ENCODE assay signal across 19 mouse cellular contexts in the genomic region with DNA sequence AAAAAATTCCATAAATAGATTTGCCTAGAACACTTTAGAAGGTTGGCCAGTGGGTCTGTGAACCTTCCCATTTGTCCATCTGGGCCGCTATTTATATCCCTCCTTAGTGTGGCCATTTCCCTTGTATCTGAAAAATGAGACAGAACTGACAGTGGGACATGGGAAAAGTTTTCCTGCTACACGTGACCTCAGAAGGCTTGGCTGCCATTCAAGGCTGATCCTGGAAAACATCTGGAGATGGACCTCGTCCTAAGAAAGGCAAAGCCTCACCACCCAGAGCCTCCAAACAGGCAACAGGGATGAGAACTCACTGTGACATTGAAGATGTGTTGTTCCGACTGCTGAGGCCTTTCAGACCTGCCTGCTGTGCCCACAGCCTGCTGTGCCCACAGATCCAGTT. TPM values are rescaled to one million over a fixed set of nuclear protein-coding genes. Genes with fewer than 3 reads are reported as not detected.
DNase-seq lines count a peak whose midpoint lies in the region; ATAC-seq and TF ChIP-seq lines count a peak whose summit lies in the region.
"Had no signal": no experiment of that assay in that cellular context is flagged by ENCODE, and none has a peak within 500 bp of the region (broad histone marks: within the 10 kb centered on the region; RNA-seq: fewer than 3 reads in every experiment).

No protein-coding gene starts in this region.

- intact Hi-C loops in heart, postnatal 36 days (cut with DNase I) = no loop called here

- H3K4me2 ChIP-seq in heart, embryonic 12.5 days = no peak overlapping the region
- no peak overlapping the region for H3K4me2 ChIP-seq in lung, embryonic 14.5 days
- H3K4me2 ChIP-seq: embryonic facial prominence, embryonic 12.5 days; hindbrain, embryonic 13.5 days; liver, embryonic 12.5 days; neural tube, embryonic 15.5 days had no signal

- H3K4me1 ChIP-seq in heart, embryonic 12.5 days (replicated peaks) = peaks cover 32% of the 10 kb centered on the region
- 0 out of 2 replicates have a peak, but pooled peaks cover 4% of the 10 kb centered on the region for H3K4me1 ChIP-seq in lung, embryonic 14.5 days (ENCODE audit: insufficient read depth)
- no peaks in the 10 kb centered on the region for H3K4me1 ChIP-seq in lung, adult 2 months (ENCODE audit: control insufficient read depth, insufficient read depth, low read length)
- H3K4me1 ChIP-seq: embryonic facial prominence, embryonic 12.5 days; forebrain, embryonic 10.5 days; hindbrain, embryonic 13.5 days; neural tube, embryonic 15.5 days had no signal

- H3K9ac ChIP-seq in heart, embryonic 12.5 days = no peak overlapping the region
- H3K9ac ChIP-seq in lung, embryonic 14.5 days = no peak overlapping the region
- H3K9ac ChIP-seq: embryonic facial prominence, embryonic 12.5 days; hindbrain, embryonic 13.5 days; liver, embryonic 12.5 days; neural tube, embryonic 15.5 days had no signal

- no peak for TF ChIP-seq CTCF in lung, embryonic 14.5 days (IDR thresholded peaks at IDR 0.05; ENCODE audit: low read depth)
- TF ChIP-seq CTCF in lung, adult 2 months (IDR thresholded peaks at IDR 0.05; ENCODE audit: insufficient read depth, low read length) = no peak
- TF ChIP-seq CTCF in layer of hippocampus, adult 2 months (conservative IDR thresholded peaks at IDR 0.05) = no peak

- H3K36me3 ChIP-seq in heart, embryonic 12.5 days = no peaks in the 10 kb centered on the region
- no peaks in the 10 kb centered on the region for H3K36me3 ChIP-seq in lung, embryonic 14.5 days (ENCODE audit: insufficient read depth)
- H3K36me3 ChIP-seq: embryonic facial prominence, embryonic 12.5 days; neural tube, embryonic 15.5 days had no signal

- H3K27me3 ChIP-seq in heart, embryonic 12.5 days (replicated peaks) = no peaks in the 10 kb centered on the region
- H3K27me3 ChIP-seq in lung, embryonic 14.5 days (ENCODE audit: insufficient read depth, low read length) = no peaks in the 10 kb centered on the region
- H3K27me3 ChIP-seq: embryonic facial prominence, embryonic 12.5 days; hindbrain, embryonic 13.5 days; liver, embryonic 12.5 days; neural tube, embryonic 15.5 days had no signal

- no peak for TF ChIP-seq POLR2A in lung, adult 2 months (IDR thresholded peaks at IDR 0.05; ENCODE audit: borderline replicate concordance, extremely low read depth, low read depth, low read length)

- ATAC-seq in heart, embryonic 12.5 days (ENCODE audit: insufficient number of reproducible peaks, low FRiP score) = no peak
- ATAC-seq in lung, embryonic 14.5 days (ENCODE audit: insufficient read depth) = no peak
- ATAC-seq: intestine, embryonic 16.5 days; liver, embryonic 12.5 days had no signal

- peak; percentile 96 for DNase-seq in heart, adult 11 months
- DNase-seq in lung, embryonic 14.5 days = peak; percentile 71
- DNase-seq in lung, adult 2 months = no peak
- DNase-seq in adipocyte (ENCODE audit: low spot score) = peak; percentile 68
- DNase-seq in heart, postnatal 36 days = peak; percentile 27 to 37
- no peak for DNase-seq in cerebellum, postnatal 4 days (ENCODE audit: low spot score in 2 of 2)
- DNase-seq in layer of hippocampus, adult 2 months (ENCODE audit: low spot score in 2 of 2) = no peak
- DNase-seq: cerebellum, postnatal 25 days; layer of hippocampus, adult 9-11 months; thymus, adult 2 months had no signal

- WGBS in heart, embryonic 12.5 days = 50% methylated on average over 4 of the region's 4 CpGs
- WGBS in lung, embryonic 14.5 days = 49% methylated on average over 4 of the region's 4 CpGs
- 46% methylated on average over 4 of the region's 4 CpGs for WGBS in lung, adult 2 months

- H3K9me3 ChIP-seq in heart, embryonic 12.5 days (replicated peaks) = no peaks in the 10 kb centered on the region
- H3K9me3 ChIP-seq in lung, embryonic 14.5 days (ENCODE audit: low read depth, low read length) = no peaks in the 10 kb centered on the region
- H3K9me3 ChIP-seq: embryonic facial prominence, embryonic 12.5 days; forebrain, embryonic 10.5 days; G1E; hindbrain, embryonic 13.5 days; liver, embryonic 12.5 days; neural tube, embryonic 15.5 days had no signal

- H3K4me3 ChIP-seq in heart, embryonic 12.5 days = no peak overlapping the region
- H3K4me3 ChIP-seq in lung, embryonic 14.5 days (ENCODE audit: low read depth, low read length) = no peak overlapping the region
- no peak overlapping the region for H3K4me3 ChIP-seq in lung, adult 2 months (replicated peaks; ENCODE audit: extremely low read depth, low read depth, low read length)
- no peak overlapping the region for H3K4me3 ChIP-seq in layer of hippocampus, adult 2 months
- H3K4me3 ChIP-seq: embryonic facial prominence, embryonic 12.5 days; forebrain, embryonic 10.5 days; hindbrain, embryonic 13.5 days; liver, embryonic 12.5 days; neural tube, embryonic 15.5 days had no signal

- no peak overlapping the region for H3K27ac ChIP-seq in heart, embryonic 12.5 days (ENCODE audit: poor library complexity, severe bottlenecking)
- no peak overlapping the region for H3K27ac ChIP-seq in lung, embryonic 14.5 days (ENCODE audit: low read depth)
- H3K27ac ChIP-seq in layer of hippocampus, adult 2 months = no peak overlapping the region
- H3K27ac ChIP-seq: embryonic facial prominence, embryonic 12.5 days; forebrain, embryonic 10.5 days; hindbrain, embryonic 13.5 days; liver, embryonic 12.5 days; neural tube, embryonic 15.5 days had no signal

RNA-seq across cellular contexts. Expression of gene Adora2b, which starts 24.0 kb away (rescaled TPM):
- polyA plus RNA-seq in heart, embryonic 12.5 days (2016; fragmentation: Nextera tagmentation; extraction: Ambion mirVana) = 0.83 and 1.1 TPM in 2 replicates
- polyA plus RNA-seq in lung, embryonic 14.5 days (2014; fragmentation: Nextera tagmentation; extraction: Ambion mirVana) = 2.0 and 2.9 TPM in 2 replicates
- 17.3 and 24.6 TPM in 2 replicates for polyA plus RNA-seq in lung, adult 2 months (2012; rRNA removed)
- 1 to 10 TPM in 1 of 2 experiments, under 1 TPM in 1; 0.46 to 1.2 TPM for total RNA-seq in heart, postnatal 36 days (2021)
- total RNA-seq in layer of hippocampus, adult 2 months (2021) = 1 to 10 TPM; 6.5 to 7.1 TPM
- total RNA-seq: megakaryocyte-erythroid progenitor cell, adult 5-6 weeks had no signal

RNA-seq across cellular contexts. Expression of gene Zswim7, which starts 56.4 kb away (rescaled TPM):
- 17.8 and 18.7 TPM in 2 replicates for polyA plus RNA-seq in heart, embryonic 12.5 days (2016; fragmentation: Nextera tagmentation; extraction: Ambion mirVana)
- polyA plus RNA-seq in lung, embryonic 14.5 days (2014; fragmentation: Nextera tagmentation; extraction: Ambion mirVana) = 16.4 and 21.1 TPM in 2 replicates
- 3.3 and 6.9 TPM in 2 replicates for polyA plus RNA-seq in lung, adult 2 months (2012; rRNA removed)
- total RNA-seq in heart, postnatal 36 days (2021) = 10 to 100 TPM; 13.7 to 14.5 TPM
- 10 to 100 TPM; 12.1 to 13.1 TPM for total RNA-seq in layer of hippocampus, adult 2 months (2021)

RNA-seq across cellular contexts. Expression of gene Ttc19, which starts 56.5 kb away (rescaled TPM):
- polyA plus RNA-seq in heart, embryonic 12.5 days (2016; fragmentation: Nextera tagmentation; extraction: Ambion mirVana) = 20.7 and 23.2 TPM in 2 replicates
- 15.0 and 17.0 TPM in 2 replicates for polyA plus RNA-seq in lung, embryonic 14.5 days (2014; fragmentation: Nextera tagmentation; extraction: Ambion mirVana)
- polyA plus RNA-seq in lung, adult 2 months (2012; rRNA removed) = 3.7 and 6.2 TPM in 2 replicates
- 10 to 100 TPM; 37.1 to 37.3 TPM for total RNA-seq in heart, postnatal 36 days (2021)
- 10 to 100 TPM; 87.3 to 91.7 TPM for total RNA-seq in layer of hippocampus, adult 2 months (2021)

Comparison
In these comparisons a context has a peak if more than half of its experiments do, and no peak if none do; other contexts are left out.
1. DNase-seq: peak in heart, adult 11 months (single experiment), lung, embryonic 14.5 days (single experiment), adipocyte (single experiment) and heart, postnatal 36 days (2 of 2); none in lung, adult 2 months (single experiment), cerebellum, postnatal 4 days (0 of 2) and layer of hippocampus, adult 2 months (0 of 2).